Mouse (Mus musculus) lung, embryonic 16.5 days (tissue): Measurements from ENCODE around the gene Fxr2. TPM values are rescaled to one million over a fixed set of nuclear protein-coding genes. Genes with fewer than 3 reads are reported as not detected.
"Not testable (repeated sequence)": the region's sequence is repeated elsewhere in the genome, so short reads cannot be mapped to it uniquely, and the experiment has no call there.

ENCODE experiments used
- ATAC-seq: fragments of 200-750 bp; cut with Nextera tagmentation; 2 replicates; pipeline ENCODE4 v1.8.0; 2017; ENCODE audit warnings: low read depth, mild to moderate bottlenecking, moderate library complexity
- H3K27ac ChIP-seq: fragments of 300-500 bp; sonication (generic); 2 replicates; pipeline ENCODE4 v1.5.1; 2014; ENCODE audit warnings: mild to moderate bottlenecking, control low read depth, low read length
- H3K27me3 ChIP-seq: fragments of 300-500 bp; sonication (generic); 2 replicates; pipeline ENCODE4 v1.6.1; 2014; ENCODE audit warnings: low read depth, low read length, mixed read lengths; ENCODE audit not compliant: control insufficient read depth, insufficient read depth
- H3K36me3 ChIP-seq: fragments of 300-500 bp; sonication (generic); 2 replicates; pipeline ENCODE4 v1.6.1; 2014; ENCODE audit warnings: low read length; ENCODE audit not compliant: control insufficient read depth, insufficient read depth
- H3K4me1 ChIP-seq: fragments of 300-500 bp; sonication (generic); replicated peaks from 2 replicates; pipeline ENCODE4 v1.6.1; 2014; ENCODE audit warnings: low read length, mixed read lengths; ENCODE audit not compliant: control insufficient read depth, insufficient read depth
- H3K4me2 ChIP-seq: fragments of 300-500 bp; sonication (generic); 2 replicates; pipeline ENCODE4 v1.6.1; 2014; ENCODE audit warnings: low read depth, low read length, control low read depth
- H3K4me3 ChIP-seq: fragments of 300-500 bp; sonication (generic); 2 replicates; pipeline ENCODE4 v1.5.1; 2014; ENCODE audit warnings: mild to moderate bottlenecking, low read length, control low read depth
- H3K9ac ChIP-seq: fragments of 300-500 bp; sonication (generic); 2 replicates; pipeline ENCODE4 v1.6.1; 2014; ENCODE audit warnings: low read length, control low read depth
- H3K9me3 ChIP-seq: fragments of 300-500 bp; sonication (generic); 2 replicates; pipeline ENCODE4 v1.6.1; 2016; ENCODE audit warnings: low read length; ENCODE audit not compliant: control insufficient read depth
- WGBS: fragments of 180-500 bp; shearing (Covaris S2); extraction: QIAGEN DNeasy Blood & Tissue Kit; methylation state at CpG from one replicate; pipeline ENCODE4 v1.1.7; 2014; 5-methylcytosine and 5-hydroxymethylcytosine counted together
- polyA plus RNA-seq: library from polyadenylated mRNA; unstranded; fragments of >200 nt; fragmentation: Nextera tagmentation; extraction: Ambion mirVana; gene quantifications from 2 replicates; pipeline ENCODE4 v1.2.1, GENCODE M21; 2015

Gene Fxr2
- polyA plus RNA-seq, 1 experiment from 2014 or later: 22.6 TPM

- H3K27me3 ChIP-seq: peaks cover 4% of the 10 kb centered on the region; the same call in 1 of the 2 replicates
Observed at GRCm38 (mm10) chr11:69617805-69618204, 15.0 kb upstream of the Fxr2 start, which contains the start of gene Shbg. Gene Shbg, minus strand, starts transcription at chr11:69617905.

GRCm38 (mm10) chr11:69620394-69621081, 12.3 kb upstream of the Fxr2 start:
- H3K9me3 ChIP-seq: no peaks in the 10 kb centered on the region
- no peak overlapping the region for H3K27ac ChIP-seq
- H3K4me1 ChIP-seq: no peaks in the 10 kb centered on the region; the same call in 1 of the 2 replicates
- peaks cover 3% of the 10 kb centered on the region; the same call in 1 of the 2 replicates for H3K27me3 ChIP-seq
- 62% methylated on average over 7 of the region's 7 CpGs for WGBS
- H3K4me3 ChIP-seq: no peak overlapping the region
- H3K4me2 ChIP-seq: no peak overlapping the region
- H3K36me3 ChIP-seq: no peaks in the 10 kb centered on the region
- no peak overlapping the region for H3K9ac ChIP-seq
- no peak for ATAC-seq

More at GRCm38 (mm10) chr11:69617805-69618204, 15.0 kb upstream of the Fxr2 start, which contains the start of gene Shbg:
- Histone ChIP-seq H3K36me3 (no peaks in the 10 kb centered on the region), H3K9ac (no peak within 1 kb of the TSS), H3K9me3 (no peaks in the 10 kb centered on the region), H3K4me3 (no peak within 1 kb of the TSS), H3K4me2 (no peak within 1 kb of the TSS), H3K27ac (no peak within 1 kb of the TSS), H3K4me1 (peaks cover 3% of the 10 kb centered on the region; the same call in 1 of the 2 replicates)
- WGBS: 56% methylated on average over 5 of the region's 5 CpGs
- no peak for ATAC-seq

- peak within 1 kb of the TSS; percentile 59 for H3K4me2 ChIP-seq
- H3K9ac ChIP-seq: peak within 1 kb of the TSS; percentile 77
- H3K27ac ChIP-seq: peak within 1 kb of the TSS; percentile 38
- no peaks in the 10 kb centered on the region for H3K9me3 ChIP-seq
- peaks cover 2% of the 10 kb centered on the region; the same call in 1 of the 2 replicates for H3K27me3 ChIP-seq
- 2% methylated on average over 20 of the region's 20 CpGs for WGBS
- ATAC-seq: peak; percentile 93
- H3K36me3 ChIP-seq: no peaks in the 10 kb centered on the region
- peak within 1 kb of the TSS; percentile 61 for H3K4me3 ChIP-seq
- H3K4me1 ChIP-seq: no peaks in the 10 kb centered on the region; the same call in 1 of the 2 replicates
Observed at GRCm38 (mm10) chr11:69621571-69622268, 11.1 kb upstream of the Fxr2 start, which contains the start of gene Sat2. Gene Sat2, plus strand, starts transcription at chr11:69622024.

- peak overlapping the region; percentile 59 for H3K4me2 ChIP-seq
- 26% methylated on average over 6 of the region's 6 CpGs for WGBS
- no peaks in the 10 kb centered on the region for H3K36me3 ChIP-seq
- no peak overlapping the region; the same call in 1 of the 2 replicates for H3K27ac ChIP-seq
- no peaks in the 10 kb centered on the region; the same call in 1 of the 2 replicates for H3K4me1 ChIP-seq
- H3K4me3 ChIP-seq: peak overlapping the region; percentile 61
- ATAC-seq: peak; percentile 15; the same call in 1 of the 2 replicates
- H3K27me3 ChIP-seq: peaks cover 2% of the 10 kb centered on the region; the same call in 1 of the 2 replicates
- peak overlapping the region; percentile 77 for H3K9ac ChIP-seq
- H3K9me3 ChIP-seq: no peaks in the 10 kb centered on the region
Observed at GRCm38 (mm10) chr11:69622406-69622805, 10.4 kb upstream of the Fxr2 start.

- H3K4me2 ChIP-seq: peak overlapping the region; percentile 59; the same call in 1 of the 2 replicates
- no peaks in the 10 kb centered on the region for H3K36me3 ChIP-seq
- H3K4me3 ChIP-seq: peak overlapping the region; percentile 61
- H3K27me3 ChIP-seq: no peaks in the 10 kb centered on the region
- WGBS: 68% methylated on average over 4 of the region's 4 CpGs
- ATAC-seq: no peak
- H3K9me3 ChIP-seq: no peaks in the 10 kb centered on the region
- no peak overlapping the region for H3K27ac ChIP-seq
- H3K9ac ChIP-seq: peak overlapping the region; percentile 77
- H3K4me1 ChIP-seq: no peaks in the 10 kb centered on the region; the same call in 1 of the 2 replicates
Observed at GRCm38 (mm10) chr11:69623006-69623405, 9.8 kb upstream of the Fxr2 start.

- not testable (repeated sequence) for H3K4me3 ChIP-seq, H3K4me1 ChIP-seq, H3K4me2 ChIP-seq, H3K27me3 ChIP-seq, ATAC-seq, H3K9ac ChIP-seq, H3K36me3 ChIP-seq, H3K9me3 ChIP-seq, H3K27ac ChIP-seq
- whole genome bisulfite sequencing: 84% methylated on average over 2 of the region's 2 CpGs
Observed at GRCm38 (mm10) chr11:69624339-69624738, 8.5 kb upstream of the Fxr2 start.

- no peak for ATAC-seq
- H3K36me3 ChIP-seq: no peaks in the 10 kb centered on the region
- WGBS: 33% methylated on average over 6 of the region's 6 CpGs
- no peaks in the 10 kb centered on the region for H3K9me3 ChIP-seq
- H3K27ac ChIP-seq: no peak overlapping the region
- H3K4me1 ChIP-seq: peaks cover 4% of the 10 kb centered on the region; the same call in 1 of the 2 replicates
- no peaks in the 10 kb centered on the region for H3K27me3 ChIP-seq
- no peak overlapping the region for H3K4me2 ChIP-seq
- H3K9ac ChIP-seq: no peak overlapping the region
- no peak overlapping the region for H3K4me3 ChIP-seq
Observed at GRCm38 (mm10) chr11:69628286-69628685, 4.5 kb upstream of the Fxr2 start.

GRCm38 (mm10) chr11:69629802-69630201, 3.0 kb upstream of the Fxr2 start:
- no peak overlapping the region for H3K9ac ChIP-seq
- 71% methylated on average over 1 of the region's 1 CpGs for WGBS
- no peak overlapping the region for H3K27ac ChIP-seq

More at GRCm38 (mm10) chr11:69629802-69630201, 3.0 kb upstream of the Fxr2 start:
- H3K36me3 ChIP-seq: no peaks in the 10 kb centered on the region
- peaks cover 13% of the 10 kb centered on the region for H3K4me1 ChIP-seq
- ATAC-seq: no peak
- no peak overlapping the region for H3K4me2 ChIP-seq
- H3K9me3 ChIP-seq: no peaks in the 10 kb centered on the region
- H3K4me3 ChIP-seq: no peak overlapping the region
- H3K27me3 ChIP-seq: no peaks in the 10 kb centered on the region
